Mouse (Mus musculus): ENCODE measurements around the gene 9530003J23Rik. TPM values are rescaled to one million over a fixed set of nuclear protein-coding genes. Genes with fewer than 3 reads are reported as not detected.
"Not testable (repeated sequence)": the region's sequence is repeated elsewhere in the genome, so short reads cannot be mapped to it uniquely, and the experiment has no call there.

9530003J23Rik gene
- polyA plus RNA-seq, 1 experiment = not detected

- no peaks in the 10 kb centered on the region for H3K27me3 ChIP-seq (ENCODE audit: control insufficient read depth, insufficient read depth, low read length, poor library complexity, severe bottlenecking)
- no peaks in the 10 kb centered on the region for H3K36me3 ChIP-seq (ENCODE audit: control insufficient read depth, insufficient read depth, low read length, poor library complexity, severe bottlenecking)
- H3K9me3 ChIP-seq (replicated peaks; ENCODE audit: control insufficient read depth, insufficient read depth, low read length, poor library complexity, severe bottlenecking) = no peaks in the 10 kb centered on the region
- H3K27ac ChIP-seq (ENCODE audit: insufficient read depth, low read length) = no peak overlapping the region
- no peak overlapping the region for H3K4me3 ChIP-seq (ENCODE audit: low read depth, low read length)
- no peak for TF ChIP-seq CTCF (IDR thresholded peaks at IDR 0.05; ENCODE audit: low read depth, low read length)
- no peak for TF ChIP-seq EP300 (IDR thresholded peaks at IDR 0.05; ENCODE audit: insufficient read depth, low read depth, low read length)
- TF ChIP-seq POLR2A (IDR thresholded peaks at IDR 0.05; ENCODE audit: insufficient read depth, low read length) = no peak
- no peak overlapping the region for H3K9ac ChIP-seq (ENCODE audit: low read depth, poor library complexity, severe bottlenecking)
- no peaks in the 10 kb centered on the region for H3K4me1 ChIP-seq (ENCODE audit: control insufficient read depth, insufficient read depth, low read length)
These were observed 45.5 kb upstream of the 9530003J23Rik start for GRCm38 (mm10) chr10:117283871-117284577.

GRCm38 (mm10) chr10:117283196-117283595, 44.7 kb upstream of the 9530003J23Rik start:
- H3K36me3 ChIP-seq (ENCODE audit: control insufficient read depth, insufficient read depth, low read length, poor library complexity, severe bottlenecking); H3K27ac ChIP-seq (ENCODE audit: insufficient read depth, low read length); H3K27me3 ChIP-seq (ENCODE audit: control insufficient read depth, insufficient read depth, low read length, poor library complexity, severe bottlenecking); H3K4me3 ChIP-seq (ENCODE audit: low read depth, low read length); H3K4me1 ChIP-seq (ENCODE audit: control insufficient read depth, insufficient read depth, low read length); H3K9ac ChIP-seq (ENCODE audit: low read depth, poor library complexity, severe bottlenecking); H3K9me3 ChIP-seq (replicated peaks; ENCODE audit: control insufficient read depth, insufficient read depth, low read length, poor library complexity, severe bottlenecking): not testable (repeated sequence)

- H3K27me3 ChIP-seq (ENCODE audit: control insufficient read depth, insufficient read depth, low read length, poor library complexity, severe bottlenecking) = no peaks in the 10 kb centered on the region
- H3K4me1 ChIP-seq (ENCODE audit: control insufficient read depth, insufficient read depth, low read length) = no peaks in the 10 kb centered on the region
- no peak overlapping the region for H3K9ac ChIP-seq (ENCODE audit: low read depth, poor library complexity, severe bottlenecking)
- H3K27ac ChIP-seq (ENCODE audit: insufficient read depth, low read length) = no peak overlapping the region
- no peaks in the 10 kb centered on the region for H3K36me3 ChIP-seq (ENCODE audit: control insufficient read depth, insufficient read depth, low read length, poor library complexity, severe bottlenecking)
- H3K4me3 ChIP-seq (ENCODE audit: low read depth, low read length) = no peak overlapping the region
- no peak for TF ChIP-seq EP300 (IDR thresholded peaks at IDR 0.05; ENCODE audit: insufficient read depth, low read depth, low read length)
- TF ChIP-seq CTCF (IDR thresholded peaks at IDR 0.05; ENCODE audit: low read depth, low read length) = no peak
- no peak for TF ChIP-seq POLR2A (IDR thresholded peaks at IDR 0.05; ENCODE audit: insufficient read depth, low read length)
- no peaks in the 10 kb centered on the region for H3K9me3 ChIP-seq (replicated peaks; ENCODE audit: control insufficient read depth, insufficient read depth, low read length, poor library complexity, severe bottlenecking)
These were observed 44.0 kb upstream of the 9530003J23Rik start for GRCm38 (mm10) chr10:117282551-117282950.

- no peaks in the 10 kb centered on the region for H3K4me1 ChIP-seq (ENCODE audit: control insufficient read depth, insufficient read depth, low read length)
- H3K9ac ChIP-seq (ENCODE audit: low read depth, poor library complexity, severe bottlenecking) = no peak within 1 kb of the TSS
- H3K27me3 ChIP-seq (ENCODE audit: control insufficient read depth, insufficient read depth, low read length, poor library complexity, severe bottlenecking) = no peaks in the 10 kb centered on the region
- no peak within 1 kb of the TSS for H3K27ac ChIP-seq (ENCODE audit: insufficient read depth, low read length)
- no peaks in the 10 kb centered on the region for H3K36me3 ChIP-seq (ENCODE audit: control insufficient read depth, insufficient read depth, low read length, poor library complexity, severe bottlenecking)
- no peak within 1 kb of the TSS for H3K4me3 ChIP-seq (ENCODE audit: low read depth, low read length)
- TF ChIP-seq EP300 (IDR thresholded peaks at IDR 0.05; ENCODE audit: insufficient read depth, low read depth, low read length) (no peak), POLR2A (IDR thresholded peaks at IDR 0.05; ENCODE audit: insufficient read depth, low read length) (no peak), CTCF (IDR thresholded peaks at IDR 0.05; ENCODE audit: low read depth, low read length) (no peak)
- no peaks in the 10 kb centered on the region for H3K9me3 ChIP-seq (replicated peaks; ENCODE audit: control insufficient read depth, insufficient read depth, low read length, poor library complexity, severe bottlenecking)
These were observed 43.5 kb upstream of the 9530003J23Rik start, which contains the start of gene Lyz2 for GRCm38 (mm10) chr10:117282049-117282448. Gene Lyz2 (minus strand): TSS chr10:117282321.

GRCm38 (mm10) chr10:117281381-117281920, 42.9 kb upstream of the 9530003J23Rik start:
- Histone ChIP-seq H3K27ac (ENCODE audit: insufficient read depth, low read length) (no peak overlapping the region), H3K9me3 (replicated peaks; ENCODE audit: control insufficient read depth, insufficient read depth, low read length, poor library complexity, severe bottlenecking) (no peaks in the 10 kb centered on the region), H3K36me3 (ENCODE audit: control insufficient read depth, insufficient read depth, low read length, poor library complexity, severe bottlenecking) (no peaks in the 10 kb centered on the region), H3K4me1 (ENCODE audit: control insufficient read depth, insufficient read depth, low read length) (no peaks in the 10 kb centered on the region), H3K9ac (ENCODE audit: low read depth, poor library complexity, severe bottlenecking) (no peak overlapping the region), H3K4me3 (ENCODE audit: low read depth, low read length) (no peak overlapping the region), H3K27me3 (ENCODE audit: control insufficient read depth, insufficient read depth, low read length, poor library complexity, severe bottlenecking) (no peaks in the 10 kb centered on the region)
- TF ChIP-seq CTCF (IDR thresholded peaks at IDR 0.05; ENCODE audit: low read depth, low read length) = no peak

- H3K36me3 ChIP-seq (ENCODE audit: control insufficient read depth, insufficient read depth, low read length, poor library complexity, severe bottlenecking) = no peaks in the 10 kb centered on the region
- TF ChIP-seq EP300 (IDR thresholded peaks at IDR 0.05; ENCODE audit: insufficient read depth, low read depth, low read length) (no peak), CTCF (IDR thresholded peaks at IDR 0.05; ENCODE audit: low read depth, low read length) (no peak), POLR2A (IDR thresholded peaks at IDR 0.05; ENCODE audit: insufficient read depth, low read length) (no peak)
These were observed 41.5 kb upstream of the 9530003J23Rik start for GRCm38 (mm10) chr10:117280000-117280399.

GRCm38 (mm10) chr10:117278510-117278909, 40.0 kb upstream of the 9530003J23Rik start:
- not testable (repeated sequence) for H3K4me1 ChIP-seq (ENCODE audit: control insufficient read depth, insufficient read depth, low read length); H3K27me3 ChIP-seq (ENCODE audit: control insufficient read depth, insufficient read depth, low read length, poor library complexity, severe bottlenecking); H3K36me3 ChIP-seq (ENCODE audit: control insufficient read depth, insufficient read depth, low read length, poor library complexity, severe bottlenecking); H3K27ac ChIP-seq (ENCODE audit: insufficient read depth, low read length); H3K4me3 ChIP-seq (ENCODE audit: low read depth, low read length); H3K9me3 ChIP-seq (replicated peaks; ENCODE audit: control insufficient read depth, insufficient read depth, low read length, poor library complexity, severe bottlenecking); H3K9ac ChIP-seq (ENCODE audit: low read depth, poor library complexity, severe bottlenecking)

More at GRCm38 (mm10) chr10:117280000-117280399, 41.5 kb upstream of the 9530003J23Rik start:
- Histone ChIP-seq H3K9ac (ENCODE audit: low read depth, poor library complexity, severe bottlenecking) (no peak overlapping the region), H3K27me3 (ENCODE audit: control insufficient read depth, insufficient read depth, low read length, poor library complexity, severe bottlenecking) (no peaks in the 10 kb centered on the region), H3K9me3 (replicated peaks; ENCODE audit: control insufficient read depth, insufficient read depth, low read length, poor library complexity, severe bottlenecking) (no peaks in the 10 kb centered on the region), H3K4me3 (ENCODE audit: low read depth, low read length) (no peak overlapping the region), H3K27ac (ENCODE audit: insufficient read depth, low read length) (no peak overlapping the region), H3K4me1 (ENCODE audit: control insufficient read depth, insufficient read depth, low read length) (no peaks in the 10 kb centered on the region)

- not testable (repeated sequence) for H3K9me3 ChIP-seq (replicated peaks; ENCODE audit: control insufficient read depth, insufficient read depth, low read length, poor library complexity, severe bottlenecking); H3K9ac ChIP-seq (ENCODE audit: low read depth, poor library complexity, severe bottlenecking); H3K36me3 ChIP-seq (ENCODE audit: control insufficient read depth, insufficient read depth, low read length, poor library complexity, severe bottlenecking); H3K4me3 ChIP-seq (ENCODE audit: low read depth, low read length); H3K4me1 ChIP-seq (ENCODE audit: control insufficient read depth, insufficient read depth, low read length); H3K27ac ChIP-seq (ENCODE audit: insufficient read depth, low read length); H3K27me3 ChIP-seq (ENCODE audit: control insufficient read depth, insufficient read depth, low read length, poor library complexity, severe bottlenecking)
These were observed 39.3 kb upstream of the 9530003J23Rik start for GRCm38 (mm10) chr10:117277779-117278178.
